10 mouse cellular contexts compared by ENCODE assay signal in genomic region chr1:127661118-127662012, GRCm38 (mm10). TPM values are rescaled to one million over a fixed set of nuclear protein-coding genes. Genes with fewer than 3 reads are reported as not detected.
DNase-seq lines count a peak whose midpoint lies in the region; ATAC-seq lines count a peak whose summit lies in the region.
"Had no signal": no experiment of that assay in that cellular context is flagged by ENCODE, and none has a peak within 500 bp of the region (broad histone marks: within the 10 kb centered on the region; RNA-seq: fewer than 3 reads in every experiment).

No protein-coding gene starts in this region.

- DNase-seq in embryo, embryonic 10 days (ENCODE audit: low spot score) = peak; percentile 60
- DNase-seq in forebrain, embryonic 14.5 days (ENCODE audit: low spot score) = peak; percentile 67
- peak; percentile 50 for DNase-seq in midbrain, embryonic 10.5 days (ENCODE audit: low spot score)
- DNase-seq in spleen, postnatal 36 days (ENCODE audit: low spot score in 2 of 2) = no peak
- DNase-seq in urinary bladder, postnatal 4 days (ENCODE audit: low spot score in 2 of 2) = no peak
- DNase-seq in thymus, postnatal 10 days (ENCODE audit: low spot score in 2 of 2) = no peak
- DNase-seq: adrenal gland, postnatal 10 days had no signal

- no peak overlapping the region for H3K4me3 ChIP-seq in intestine, embryonic 15.5 days (replicated peaks)
- H3K4me3 ChIP-seq in intestine, embryonic 16.5 days (ENCODE audit: low read length) = no peak overlapping the region
- H3K4me3 ChIP-seq in forebrain, embryonic 14.5 days (ENCODE audit: low read depth, low read length) = no peak overlapping the region
- H3K4me3 ChIP-seq in midbrain, embryonic 10.5 days = peak overlapping the region; percentile 39
- H3K4me3 ChIP-seq: erythroblast, embryonic 14.5 days had no signal

- peak; percentile 23; the same call in 1 of the 2 replicates for ATAC-seq in intestine, embryonic 15.5 days
- ATAC-seq in intestine, embryonic 16.5 days = no peak
- peak; percentile 83 for ATAC-seq in forebrain, embryonic 14.5 days

- WGBS in intestine, embryonic 15.5 days = 35% methylated on average over 13 of the region's 13 CpGs
- 37% methylated on average over 13 of the region's 13 CpGs for WGBS in intestine, embryonic 16.5 days
- WGBS in forebrain, embryonic 14.5 days = 23% methylated on average over 13 of the region's 13 CpGs
- WGBS in midbrain, embryonic 10.5 days = 28% methylated on average over 13 of the region's 13 CpGs

- H3K4me1 ChIP-seq in intestine, embryonic 15.5 days (replicated peaks) = no peaks in the 10 kb centered on the region
- no peaks in the 10 kb centered on the region for H3K4me1 ChIP-seq in intestine, embryonic 16.5 days (ENCODE audit: control insufficient read depth, insufficient read depth, low read length)
- H3K4me1 ChIP-seq in forebrain, embryonic 14.5 days (ENCODE audit: control insufficient read depth, insufficient read depth, low read length) = peaks cover 7% of the 10 kb centered on the region
- peaks cover 23% of the 10 kb centered on the region for H3K4me1 ChIP-seq in midbrain, embryonic 10.5 days

- H3K36me3 ChIP-seq in intestine, embryonic 15.5 days = no peaks in the 10 kb centered on the region
- H3K36me3 ChIP-seq in intestine, embryonic 16.5 days (ENCODE audit: control insufficient read depth, insufficient read depth, low read length) = no peaks in the 10 kb centered on the region
- H3K36me3 ChIP-seq in forebrain, embryonic 14.5 days (ENCODE audit: control insufficient read depth, insufficient read depth, low read length) = no peaks in the 10 kb centered on the region
- H3K36me3 ChIP-seq in midbrain, embryonic 10.5 days = no peaks in the 10 kb centered on the region

- H3K9me3 ChIP-seq in intestine, embryonic 15.5 days = no peaks in the 10 kb centered on the region
- no peaks in the 10 kb centered on the region for H3K9me3 ChIP-seq in intestine, embryonic 16.5 days (ENCODE audit: control insufficient read depth, low read length)
- no peaks in the 10 kb centered on the region for H3K9me3 ChIP-seq in forebrain, embryonic 14.5 days (replicated peaks; ENCODE audit: control insufficient read depth, low read length)
- H3K9me3 ChIP-seq in midbrain, embryonic 10.5 days (replicated peaks) = no peaks in the 10 kb centered on the region

- no peak overlapping the region for H3K27ac ChIP-seq in intestine, embryonic 15.5 days
- no peak overlapping the region for H3K27ac ChIP-seq in intestine, embryonic 16.5 days (ENCODE audit: low read length)
- H3K27ac ChIP-seq in forebrain, embryonic 14.5 days (ENCODE audit: low read depth, low read length) = peak overlapping the region; percentile 81
- peak overlapping the region; percentile 82 for H3K27ac ChIP-seq in midbrain, embryonic 10.5 days (replicated peaks)

- H3K9ac ChIP-seq in intestine, embryonic 15.5 days = no peak overlapping the region
- H3K9ac ChIP-seq in intestine, embryonic 16.5 days (ENCODE audit: low read depth, low read length) = no peak overlapping the region
- peak overlapping the region; percentile 36 for H3K9ac ChIP-seq in forebrain, embryonic 14.5 days (ENCODE audit: low read length)

- H3K4me2 ChIP-seq in intestine, embryonic 15.5 days (replicated peaks) = no peak overlapping the region
- H3K4me2 ChIP-seq in intestine, embryonic 16.5 days (ENCODE audit: low read depth, low read length) = no peak overlapping the region
- peak overlapping the region; percentile 22 for H3K4me2 ChIP-seq in forebrain, embryonic 14.5 days (ENCODE audit: low read length)

- no peaks in the 10 kb centered on the region for H3K27me3 ChIP-seq in intestine, embryonic 15.5 days (replicated peaks)
- no peaks in the 10 kb centered on the region for H3K27me3 ChIP-seq in intestine, embryonic 16.5 days (replicated peaks; ENCODE audit: control insufficient read depth, insufficient read depth, low read length)
- no peaks in the 10 kb centered on the region for H3K27me3 ChIP-seq in forebrain, embryonic 14.5 days (replicated peaks; ENCODE audit: control insufficient read depth, insufficient read depth, low read length)
- H3K27me3 ChIP-seq in midbrain, embryonic 10.5 days (ENCODE audit: low read depth, poor library complexity, severe bottlenecking) = no peaks in the 10 kb centered on the region

RNA-seq across cellular contexts. Expression of gene Tmem163, which starts 18.0 kb away (rescaled TPM):
- 0.85 and 0.88 TPM in 2 replicates for polyA plus RNA-seq in intestine, embryonic 15.5 days (2015; fragmentation: Nextera tagmentation; extraction: Ambion mirVana)
- 0.48 and 0.62 TPM in 2 replicates for polyA plus RNA-seq in intestine, embryonic 16.5 days (2015; fragmentation: Nextera tagmentation; extraction: Ambion mirVana)
- polyA plus RNA-seq in forebrain, embryonic 14.5 days (2014; fragmentation: Nextera tagmentation; extraction: Ambion mirVana) = 20.4 and 23.2 TPM in 2 replicates
- polyA plus RNA-seq in midbrain, embryonic 10.5 days (2016; fragmentation: Nextera tagmentation; extraction: Ambion mirVana) = 11.0 and 23.7 TPM in 2 replicates
- polyA plus RNA-seq: erythroblast, embryonic 14.5 days had no signal

Comparison
In these comparisons a context has a peak if more than half of its experiments do, and no peak if none do; other contexts are left out.
1. H3K27ac ChIP-seq: peak in forebrain, embryonic 14.5 days (single experiment) and midbrain, embryonic 10.5 days (single experiment); none in intestine, embryonic 15.5 days (single experiment) and intestine, embryonic 16.5 days (single experiment).
2. DNase-seq: peak in embryo, embryonic 10 days (single experiment), forebrain, embryonic 14.5 days (single experiment) and midbrain, embryonic 10.5 days (single experiment); none in spleen, postnatal 36 days (0 of 2), urinary bladder, postnatal 4 days (0 of 2) and thymus, postnatal 10 days (0 of 2).